Mouse (Mus musculus) heart, postnatal 0 days (tissue): ENCODE measurements around the gene Mylip.

Experiments
- CTCF ChIP-seq: IDR thresholded peaks from 2 replicates; pipeline ENCODE4 v1.5.1; 2016; ENCODE audit warnings: antibody characterized with exemption, control low read depth, low read depth
- EP300 ChIP-seq: IDR thresholded peaks from 2 replicates; pipeline ENCODE4 v1.6.1; 2016; ENCODE audit warnings: antibody characterized with exemption, low read depth

GRCm38 (mm10) chr13:45405194-45405810 lies 15.8 kb downstream of the Mylip start:
- no peak for TF ChIP-seq EP300
- TF ChIP-seq CTCF: no peak
